Mouse (Mus musculus): ENCODE results near the gene Padi2. TPM values are rescaled to one million over a fixed set of nuclear protein-coding genes. Genes with fewer than 3 reads are reported as not detected.

The Padi2 gene
- polyA plus RNA-seq, 1 experiment = 25.2 TPM

- H3K4me1 ChIP-seq (ENCODE audit: control insufficient read depth, insufficient read depth, low read length) = no peaks in the 10 kb centered on the region
- TF ChIP-seq CTCF (IDR thresholded peaks at IDR 0.05; ENCODE audit: borderline replicate concordance, insufficient read depth, low read depth, low read length) (no peak), POLR2A (IDR thresholded peaks at IDR 0.05; ENCODE audit: borderline replicate concordance, insufficient read depth, low read length) (no peak)
- no peaks in the 10 kb centered on the region for H3K27me3 ChIP-seq (ENCODE audit: control insufficient read depth, insufficient read depth, low read length)
- no peak overlapping the region for H3K27ac ChIP-seq (ENCODE audit: insufficient read depth, low read length)
- 74% methylated on average over 8 of the region's 8 CpGs for WGBS
- no peak overlapping the region for H3K4me3 ChIP-seq (replicated peaks; ENCODE audit: insufficient read depth, low read depth, low read length)
- DNase-seq = no peak
These were observed 30.0 kb upstream of the Padi2 start for GRCm38 (mm10) chr4:140876161-140876560.

- Histone ChIP-seq H3K27me3 (ENCODE audit: control insufficient read depth, insufficient read depth, low read length) (no peaks in the 10 kb centered on the region), H3K4me1 (ENCODE audit: control insufficient read depth, insufficient read depth, low read length) (no peaks in the 10 kb centered on the region), H3K27ac (ENCODE audit: insufficient read depth, low read length) (no peak overlapping the region), H3K4me3 (replicated peaks; ENCODE audit: insufficient read depth, low read depth, low read length) (no peak overlapping the region)
- 47% methylated on average over 6 of the region's 6 CpGs for WGBS
- TF ChIP-seq POLR2A (IDR thresholded peaks at IDR 0.05; ENCODE audit: borderline replicate concordance, insufficient read depth, low read length) (no peak), CTCF (IDR thresholded peaks at IDR 0.05; ENCODE audit: borderline replicate concordance, insufficient read depth, low read depth, low read length) (no peak)
- DNase-seq = no peak
These were observed 29.5 kb upstream of the Padi2 start for GRCm38 (mm10) chr4:140876681-140877080.

GRCm38 (mm10) chr4:140877441-140877840, 28.7 kb upstream of the Padi2 start:
- 37% methylated on average over 9 of the region's 9 CpGs for WGBS
- TF ChIP-seq POLR2A (IDR thresholded peaks at IDR 0.05; ENCODE audit: borderline replicate concordance, insufficient read depth, low read length) (no peak), CTCF (IDR thresholded peaks at IDR 0.05; ENCODE audit: borderline replicate concordance, insufficient read depth, low read depth, low read length) (no peak)
- Histone ChIP-seq H3K27me3 (ENCODE audit: control insufficient read depth, insufficient read depth, low read length) (no peaks in the 10 kb centered on the region), H3K4me3 (replicated peaks; ENCODE audit: insufficient read depth, low read depth, low read length) (no peak overlapping the region), H3K4me1 (ENCODE audit: control insufficient read depth, insufficient read depth, low read length) (no peaks in the 10 kb centered on the region), H3K27ac (ENCODE audit: insufficient read depth, low read length) (no peak overlapping the region)
- no peak for DNase-seq

- 89% methylated on average over 9 of the region's 9 CpGs for WGBS
- H3K27ac ChIP-seq (ENCODE audit: insufficient read depth, low read length) = no peak overlapping the region
These were observed 27.5 kb upstream of the Padi2 start for GRCm38 (mm10) chr4:140878655-140879054.

GRCm38 (mm10) chr4:140879116-140879515, 27.0 kb upstream of the Padi2 start:
- no peak for DNase-seq
- H3K4me3 ChIP-seq (replicated peaks; ENCODE audit: insufficient read depth, low read depth, low read length) = no peak overlapping the region
- TF ChIP-seq POLR2A (IDR thresholded peaks at IDR 0.05; ENCODE audit: borderline replicate concordance, insufficient read depth, low read length) = no peak
- no peak for TF ChIP-seq CTCF (IDR thresholded peaks at IDR 0.05; ENCODE audit: borderline replicate concordance, insufficient read depth, low read depth, low read length)
- H3K27me3 ChIP-seq (ENCODE audit: control insufficient read depth, insufficient read depth, low read length) = no peaks in the 10 kb centered on the region
- WGBS = 93% methylated on average over 6 of the region's 6 CpGs
- no peak overlapping the region for H3K27ac ChIP-seq (ENCODE audit: insufficient read depth, low read length)
- H3K4me1 ChIP-seq (ENCODE audit: control insufficient read depth, insufficient read depth, low read length) = no peaks in the 10 kb centered on the region

More at GRCm38 (mm10) chr4:140878655-140879054, 27.5 kb upstream of the Padi2 start:
- no peaks in the 10 kb centered on the region for H3K4me1 ChIP-seq (ENCODE audit: control insufficient read depth, insufficient read depth, low read length)
- no peak overlapping the region for H3K4me3 ChIP-seq (replicated peaks; ENCODE audit: insufficient read depth, low read depth, low read length)
- TF ChIP-seq CTCF (IDR thresholded peaks at IDR 0.05; ENCODE audit: borderline replicate concordance, insufficient read depth, low read depth, low read length) (no peak), POLR2A (IDR thresholded peaks at IDR 0.05; ENCODE audit: borderline replicate concordance, insufficient read depth, low read length) (no peak)
- no peaks in the 10 kb centered on the region for H3K27me3 ChIP-seq (ENCODE audit: control insufficient read depth, insufficient read depth, low read length)
- no peak for DNase-seq

GRCm38 (mm10) chr4:140879739-140880138, 26.4 kb upstream of the Padi2 start:
- no peaks in the 10 kb centered on the region for H3K4me1 ChIP-seq (ENCODE audit: control insufficient read depth, insufficient read depth, low read length)
- no peak overlapping the region for H3K27ac ChIP-seq (ENCODE audit: insufficient read depth, low read length)
- H3K27me3 ChIP-seq (ENCODE audit: control insufficient read depth, insufficient read depth, low read length) = no peaks in the 10 kb centered on the region
- DNase-seq = no peak
- H3K4me3 ChIP-seq (replicated peaks; ENCODE audit: insufficient read depth, low read depth, low read length) = no peak overlapping the region
- 37% methylated on average over 4 of the region's 4 CpGs for WGBS
- no peak for TF ChIP-seq POLR2A (IDR thresholded peaks at IDR 0.05; ENCODE audit: borderline replicate concordance, insufficient read depth, low read length)
- no peak for TF ChIP-seq CTCF (IDR thresholded peaks at IDR 0.05; ENCODE audit: borderline replicate concordance, insufficient read depth, low read depth, low read length)

- 77% methylated on average over 3 of the region's 3 CpGs for WGBS
- H3K27me3 ChIP-seq (ENCODE audit: control insufficient read depth, insufficient read depth, low read length) = no peaks in the 10 kb centered on the region
- no peak overlapping the region for H3K27ac ChIP-seq (ENCODE audit: insufficient read depth, low read length)
- no peak for DNase-seq
- H3K4me3 ChIP-seq (replicated peaks; ENCODE audit: insufficient read depth, low read depth, low read length) = no peak overlapping the region
- no peak for TF ChIP-seq POLR2A (IDR thresholded peaks at IDR 0.05; ENCODE audit: borderline replicate concordance, insufficient read depth, low read length)
- TF ChIP-seq CTCF (IDR thresholded peaks at IDR 0.05; ENCODE audit: borderline replicate concordance, insufficient read depth, low read depth, low read length) = no peak
- no peaks in the 10 kb centered on the region for H3K4me1 ChIP-seq (ENCODE audit: control insufficient read depth, insufficient read depth, low read length)
These were observed 25.9 kb upstream of the Padi2 start for GRCm38 (mm10) chr4:140880207-140880606.

GRCm38 (mm10) chr4:140881026-140881670, 25.0 kb upstream of the Padi2 start:
- Histone ChIP-seq H3K4me3 (replicated peaks; ENCODE audit: insufficient read depth, low read depth, low read length) (no peak overlapping the region), H3K27ac (ENCODE audit: insufficient read depth, low read length) (no peak overlapping the region), H3K27me3 (ENCODE audit: control insufficient read depth, insufficient read depth, low read length) (no peaks in the 10 kb centered on the region), H3K4me1 (ENCODE audit: control insufficient read depth, insufficient read depth, low read length) (no peaks in the 10 kb centered on the region)
- no peak for DNase-seq
- TF ChIP-seq POLR2A (IDR thresholded peaks at IDR 0.05; ENCODE audit: borderline replicate concordance, insufficient read depth, low read length) = no peak
- TF ChIP-seq CTCF (IDR thresholded peaks at IDR 0.05; ENCODE audit: borderline replicate concordance, insufficient read depth, low read depth, low read length) = no peak
- 90% methylated on average over 8 of the region's 8 CpGs for WGBS

All from cerebellum, adult 2 months (tissue).